Mouse (Mus musculus) liver, embryonic 14.5 days (tissue): ENCODE data around the gene Elmo1.

ENCODE experiments used
- CTCF ChIP-seq: IDR thresholded peaks from 2 replicates; pipeline ENCODE4 v1.5.1; 2016; ENCODE audit warnings: antibody characterized with exemption, low read depth, control low read depth
- EP300 ChIP-seq: IDR thresholded peaks from 2 replicates; pipeline ENCODE4 v1.6.1; 2016; ENCODE audit warnings: antibody characterized with exemption, low read depth

DNA sequence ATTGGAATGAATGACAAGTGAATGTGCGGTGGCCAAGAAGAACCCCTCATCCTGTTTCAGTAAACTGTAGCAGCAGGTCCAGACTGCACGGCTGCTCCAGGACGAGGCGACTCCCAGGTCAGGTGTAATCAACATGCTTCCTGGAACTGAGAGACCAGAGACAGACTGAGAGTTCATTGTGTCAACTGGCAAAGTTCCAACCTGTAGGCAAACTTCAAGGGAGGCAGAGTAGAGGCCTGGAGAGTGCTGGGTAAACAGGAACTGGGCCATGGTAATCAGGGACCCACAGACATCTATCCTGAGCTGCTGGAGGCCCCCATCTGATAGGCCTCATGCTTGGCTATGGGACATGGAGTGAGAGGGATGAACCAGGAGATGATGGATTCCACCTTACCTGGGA, 57.3 kb downstream of the Elmo1 start:
- TF ChIP-seq CTCF (no peak), EP300 (no peak)
